Mouse (Mus musculus) liver, adult 2 months (tissue): ENCODE results near the gene Klk10.

Source experiments
- CTCF ChIP-seq: fragments of 200-500 bp; IDR thresholded peaks from 2 replicates; pipeline ENCODE4 v1.5.1; 2011; ENCODE audit warnings: low read depth, low read length, control low read depth
- POLR2A ChIP-seq: fragments of 200-500 bp; IDR thresholded peaks from 2 replicates; pipeline ENCODE4 v1.6.1; 2011; ENCODE audit warnings: low read length, control low read depth; ENCODE audit not compliant: insufficient read depth; ENCODE audit errors: extremely low read depth

GRCm38 (mm10) chr7:43824199-43824598, 43.4 kb downstream of the Klk10 start, which contains the start of gene Klk6:
- TF ChIP-seq CTCF: no peak
- no peak for TF ChIP-seq POLR2A
